Mouse (Mus musculus): ENCODE measurements at regions not wholly inside any gene's neighbourhood (a gene's known extent, or its start where the extent isn't known, plus 50 kb on each side); places are given as distances from the start of the nearest gene placed in this dataset.

DNA sequence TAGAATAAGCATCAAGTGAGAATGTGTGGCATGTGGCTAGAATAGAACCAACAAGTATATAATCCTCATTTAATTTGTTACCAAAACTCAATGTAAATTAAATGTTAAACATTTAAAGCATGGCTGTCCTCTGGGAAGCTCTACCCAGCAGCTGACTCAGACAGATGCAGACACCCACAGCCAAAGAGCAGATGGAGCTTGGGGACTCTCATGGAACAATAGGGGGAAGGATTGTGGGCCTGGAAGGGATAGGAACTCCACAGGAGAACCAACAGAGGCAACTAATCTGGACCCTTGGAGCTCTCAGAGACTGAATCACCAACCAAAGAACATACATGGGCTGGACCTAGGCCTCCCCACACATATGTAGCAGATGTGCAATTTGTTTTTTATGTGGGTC lies 295.1 kb upstream of the Nmur2 start:
- TF ChIP-seq EP300 (IDR thresholded peaks at IDR 0.05; ENCODE audit: low read depth) (no peak), CTCF (IDR thresholded peaks at IDR 0.05; ENCODE audit: low read depth) (no peak)
